Mouse (Mus musculus) liver (tissue): ENCODE data around the gene Cdh13.

Source experiments
- DNase-seq: peaks from one replicate; pipeline ENCODE4 v3.0.0-alpha.2; 2020; ENCODE audit warnings: mixed read lengths

Cdh13 gene

GRCm38 (mm10) chr8:118582185-118582584, 298.7 kb downstream of the Cdh13 start:
- DNase-seq = no peak

DNA sequence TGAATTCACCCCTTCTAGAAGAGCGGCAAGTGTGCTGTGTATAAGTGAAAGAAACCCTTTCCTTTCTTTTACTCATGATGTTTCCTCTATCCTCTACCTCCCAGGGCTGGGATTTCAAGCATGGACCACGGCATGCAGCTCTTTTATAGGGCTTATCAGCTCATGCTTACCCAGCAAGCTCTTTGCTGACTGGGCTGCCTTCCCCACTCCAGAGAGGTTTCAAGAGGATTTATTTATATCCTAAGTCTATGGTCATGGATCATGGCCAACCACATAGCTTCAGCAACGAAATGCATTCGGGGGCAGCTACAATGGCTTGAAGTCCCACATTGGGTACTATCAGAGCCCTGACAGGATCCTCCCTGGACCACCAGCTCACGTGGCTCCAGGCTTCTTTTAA, 304.4 kb downstream of the Cdh13 start:
- DNase-seq = no peak

DNA sequence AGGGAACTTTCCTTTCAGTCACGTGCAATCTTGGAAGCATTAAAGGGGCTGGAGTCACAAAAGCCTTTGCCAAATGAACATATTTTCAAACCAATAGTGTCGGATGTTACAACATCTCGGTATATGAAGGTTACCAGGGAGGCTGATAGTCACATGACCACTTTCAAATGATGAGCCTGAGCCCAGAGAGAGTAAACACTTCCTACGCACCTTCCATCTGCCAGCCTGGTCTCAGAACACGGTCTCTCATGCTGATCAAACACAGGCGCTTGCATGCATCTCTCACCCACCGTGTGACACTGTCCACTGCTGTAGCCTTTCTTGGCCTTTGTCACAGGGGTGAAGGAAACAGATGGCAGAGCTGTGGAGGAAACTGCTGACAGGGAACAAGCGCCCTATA, 313.3 kb downstream of the Cdh13 start:
- DNase-seq = no peak

DNA sequence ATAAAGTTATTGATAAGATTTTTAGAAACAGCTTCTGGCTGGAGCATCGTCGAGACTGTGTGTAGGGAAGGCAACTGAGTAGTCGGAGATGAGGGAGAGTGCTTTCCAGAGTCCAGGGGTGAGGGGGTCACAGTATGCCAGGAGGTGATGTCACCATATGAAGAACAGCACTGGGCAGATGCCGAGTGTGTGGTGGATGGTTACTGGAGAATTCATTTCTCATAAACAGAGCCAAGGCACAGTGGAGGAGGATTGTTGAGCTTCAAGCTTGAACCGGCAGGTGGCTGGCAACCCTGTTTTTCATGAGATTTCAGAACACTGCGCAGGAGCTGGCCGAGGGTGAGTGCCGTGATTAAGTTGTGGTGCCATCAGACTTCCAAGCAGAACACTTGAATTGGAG, 317.8 kb downstream of the Cdh13 start:
- no peak for DNase-seq

DNA sequence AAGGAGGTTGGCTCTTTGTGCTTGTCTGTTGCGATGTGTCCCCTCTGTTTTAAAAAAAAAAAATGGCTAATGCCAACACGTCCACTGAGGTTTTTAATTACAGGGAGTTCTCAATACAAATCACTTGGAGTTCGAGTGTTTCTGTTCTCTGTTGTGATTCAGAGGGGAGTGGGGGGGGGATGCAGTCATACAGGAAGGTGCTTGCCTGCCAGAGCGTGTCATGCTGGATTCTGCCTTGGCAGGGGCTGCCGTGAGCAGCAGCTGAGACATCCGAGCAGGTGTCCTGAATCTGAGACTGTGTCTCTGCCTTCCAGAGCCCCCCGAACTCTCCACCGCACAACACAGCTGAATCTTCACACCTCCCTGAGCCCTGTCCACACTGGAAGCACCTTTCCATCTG, 318.5 kb downstream of the Cdh13 start:
- DNase-seq = no peak

DNA sequence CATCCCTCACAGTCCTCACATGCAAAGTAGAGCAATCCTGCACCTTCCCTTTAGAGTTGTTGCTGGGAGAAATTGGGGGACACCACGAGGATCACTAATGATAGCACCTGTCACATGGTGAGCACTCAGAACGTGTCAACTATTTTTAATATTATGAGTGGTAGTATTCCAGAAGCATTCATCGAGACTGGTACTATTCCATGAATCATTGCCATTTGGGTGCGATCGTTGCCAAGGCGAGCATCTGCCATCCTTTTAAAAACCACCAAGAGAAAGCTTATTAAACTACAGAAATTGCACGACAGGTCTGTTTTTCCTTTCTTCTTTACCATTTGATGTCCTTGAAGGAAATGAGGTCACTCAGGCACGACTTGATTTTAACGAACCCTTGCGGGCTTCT, 328.0 kb downstream of the Cdh13 start:
- DNase-seq = no peak

DNA sequence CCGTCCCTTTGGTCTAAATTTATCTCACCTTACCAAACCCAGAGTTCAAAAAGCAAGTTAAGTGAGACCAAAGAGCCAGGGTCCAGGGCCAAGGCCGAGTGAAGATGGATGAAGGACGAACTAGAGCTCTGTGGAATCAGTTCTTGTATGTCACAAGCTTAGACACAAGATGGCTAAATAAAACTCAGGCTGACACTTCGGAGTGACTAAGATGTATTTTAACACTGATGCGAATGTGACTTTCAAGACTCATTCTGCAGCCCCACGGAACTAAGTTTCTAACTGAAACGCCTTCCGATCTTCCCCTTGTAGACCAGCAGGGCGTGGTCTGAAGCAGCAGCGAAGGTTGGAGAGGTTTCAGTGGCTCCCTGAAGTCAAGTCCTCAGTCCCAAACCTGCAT, 334.7 kb downstream of the Cdh13 start:
- no peak for DNase-seq

DNA sequence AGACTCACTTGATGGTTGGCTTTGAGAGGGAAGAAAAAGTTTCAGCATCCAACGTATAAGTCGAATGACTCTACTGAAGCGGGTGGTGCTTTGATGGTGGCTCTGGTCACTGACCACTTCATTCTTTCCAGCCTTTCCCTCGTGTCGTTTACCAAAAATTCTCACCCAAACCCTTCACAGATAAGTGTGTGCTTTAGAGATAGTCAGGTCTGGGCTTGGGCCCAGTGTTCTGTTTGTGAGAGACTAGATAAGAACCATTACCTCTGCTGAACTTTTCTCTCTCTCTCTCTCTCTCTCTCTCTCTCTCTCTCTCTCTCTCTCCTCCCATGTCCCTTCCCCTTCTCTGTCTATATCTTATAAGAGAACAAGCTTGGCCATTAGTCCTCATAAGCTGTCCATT, 342.9 kb downstream of the Cdh13 start:
- DNase-seq = no peak

GRCm38 (mm10) chr8:118627737-118628136, 344.2 kb downstream of the Cdh13 start:
- no peak for DNase-seq

DNA sequence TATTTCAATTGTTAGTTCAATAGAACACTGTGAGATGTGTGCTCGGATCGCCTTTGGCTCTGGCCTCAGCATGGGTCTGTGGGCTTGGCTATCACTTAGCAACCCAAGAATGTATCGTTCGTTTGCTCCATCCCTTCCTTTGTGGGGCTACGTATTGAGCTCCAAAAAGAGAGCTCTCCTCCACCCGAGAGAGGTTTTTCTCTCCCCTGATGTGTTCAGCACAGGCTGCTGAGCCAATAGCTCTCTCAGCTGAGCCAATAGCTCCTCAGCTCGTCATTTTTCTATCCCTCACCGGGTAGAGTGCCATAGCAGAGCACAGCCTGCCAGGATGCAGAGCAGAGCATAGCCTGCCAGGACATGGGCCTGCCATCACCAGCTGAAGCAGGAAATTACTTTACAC, 345.2 kb downstream of the Cdh13 start:
- DNase-seq = no peak

- DNase-seq = no peak
Measured at GRCm38 (mm10) chr8:118635296-118636060, 351.9 kb downstream of the Cdh13 start.

DNA sequence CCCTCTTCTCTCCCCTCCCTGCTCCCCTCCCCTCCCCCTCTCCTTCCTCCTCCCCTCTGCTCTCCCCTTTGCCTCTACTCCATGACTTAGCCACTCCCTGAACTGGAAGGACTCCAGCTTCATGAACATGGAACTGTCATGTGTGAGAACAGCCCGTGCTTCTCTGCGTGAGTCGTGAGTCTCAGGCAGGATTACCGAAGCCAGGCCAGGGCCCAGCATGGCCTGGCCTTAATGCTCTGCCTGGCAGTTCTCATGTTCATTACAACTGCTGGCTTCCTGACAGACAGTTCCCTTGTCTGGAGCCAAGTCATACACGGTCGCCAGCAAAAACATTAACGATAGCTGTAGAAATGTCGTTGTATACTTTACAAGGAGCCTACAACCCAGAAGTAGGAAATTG, 356.1 kb downstream of the Cdh13 start:
- no peak for DNase-seq

DNA sequence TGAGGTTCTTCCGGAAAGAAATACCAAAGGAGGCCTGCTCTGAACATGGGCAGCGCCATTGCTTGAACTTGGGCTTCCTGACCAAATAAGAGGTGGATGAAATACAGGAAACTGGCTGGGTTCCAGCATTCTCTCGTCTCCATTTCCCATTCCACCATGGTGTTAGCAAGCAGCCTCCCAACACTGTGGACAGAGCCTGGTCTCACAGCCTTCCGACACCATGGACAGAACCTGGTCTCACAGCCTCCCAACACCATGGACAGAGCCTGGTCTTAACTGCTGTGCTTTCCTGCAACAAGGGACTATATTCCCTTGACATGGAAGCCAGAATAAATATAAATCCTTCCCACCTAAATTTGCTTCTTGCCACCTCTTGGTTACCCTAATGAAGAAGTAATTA, 358.3 kb downstream of the Cdh13 start:
- DNase-seq = no peak

DNA sequence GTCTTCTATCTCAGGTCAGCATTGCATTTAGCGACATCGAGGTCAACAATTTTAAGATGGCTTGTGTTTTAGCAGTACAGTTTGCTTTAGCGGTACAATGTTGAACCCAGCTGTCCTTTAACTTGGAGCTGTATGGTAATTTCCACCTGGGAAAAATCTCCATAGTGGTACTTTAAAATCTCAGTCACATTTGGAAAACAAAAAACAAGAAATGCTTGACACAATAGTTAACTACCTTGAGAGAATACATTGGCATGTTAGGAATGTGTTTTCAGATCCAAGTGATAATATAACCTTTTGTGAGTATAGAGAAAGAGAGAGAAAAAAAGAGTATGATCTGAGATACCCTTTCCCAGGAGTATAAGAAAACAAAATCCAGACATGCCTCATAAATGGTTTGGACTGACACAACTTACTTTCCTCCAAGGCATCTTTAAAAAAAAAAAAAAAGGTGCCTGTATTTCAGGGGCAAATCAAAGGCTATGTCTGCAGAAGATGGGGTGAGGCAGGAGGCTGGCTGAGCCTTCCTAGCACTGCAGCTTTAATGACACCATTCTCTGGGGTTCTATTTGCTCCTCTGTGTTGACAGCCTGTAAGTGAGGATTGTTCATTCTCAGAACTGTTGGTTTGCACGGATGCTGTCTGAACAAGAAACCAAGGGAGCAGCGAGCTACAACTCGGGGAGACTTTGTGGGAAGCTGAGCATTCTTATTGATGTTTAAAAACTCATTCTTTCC, 365.4 kb downstream of the Cdh13 start:
- no peak for DNase-seq

- DNase-seq = no peak
Measured at GRCm38 (mm10) chr8:118649981-118650380, 366.4 kb downstream of the Cdh13 start.

- DNase-seq = no peak
Measured at GRCm38 (mm10) chr8:118662001-118662829, 378.7 kb downstream of the Cdh13 start.

GRCm38 (mm10) chr8:118665081-118665480, 381.5 kb downstream of the Cdh13 start:
- DNase-seq = no peak

DNA sequence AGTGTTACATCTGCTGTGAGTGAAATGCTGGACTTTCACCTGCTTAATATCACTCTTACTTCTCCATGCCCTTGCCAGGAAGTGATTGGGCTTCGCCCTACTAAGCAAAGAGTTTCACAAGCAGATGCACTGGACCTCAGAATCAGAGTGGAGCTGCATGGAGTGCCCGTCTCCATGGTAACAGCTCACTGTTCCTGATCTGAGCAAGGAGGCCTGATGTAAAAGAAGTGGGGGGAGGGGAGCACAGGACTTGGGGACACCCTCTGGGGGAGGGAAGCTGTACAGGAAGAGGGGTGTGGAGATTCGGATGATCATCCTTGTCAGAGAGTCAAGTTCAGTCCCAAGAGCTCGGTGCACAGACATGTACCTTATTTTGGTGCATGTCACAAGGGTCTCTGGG, 384.2 kb downstream of the Cdh13 start:
- no peak for DNase-seq

DNA sequence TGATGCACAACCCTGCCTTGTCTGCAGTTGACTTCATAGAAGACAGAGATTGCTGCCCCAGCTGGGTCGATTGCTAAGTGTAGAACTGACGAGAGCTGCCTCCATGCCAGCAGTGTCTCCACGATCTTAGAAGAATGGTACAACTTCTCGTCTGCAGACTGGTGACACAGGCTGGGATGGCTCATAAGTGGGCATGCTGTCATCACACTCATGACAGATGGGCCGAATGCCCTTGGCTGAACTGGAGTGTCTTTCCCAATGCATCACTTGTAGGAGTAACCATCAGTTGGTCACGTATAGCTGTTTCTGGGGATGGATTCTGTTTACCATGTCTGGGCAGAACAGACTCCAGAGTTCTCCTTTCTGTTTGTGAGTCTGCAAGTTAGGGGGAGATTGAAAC, 392.7 kb downstream of the Cdh13 start:
- DNase-seq = no peak

DNA sequence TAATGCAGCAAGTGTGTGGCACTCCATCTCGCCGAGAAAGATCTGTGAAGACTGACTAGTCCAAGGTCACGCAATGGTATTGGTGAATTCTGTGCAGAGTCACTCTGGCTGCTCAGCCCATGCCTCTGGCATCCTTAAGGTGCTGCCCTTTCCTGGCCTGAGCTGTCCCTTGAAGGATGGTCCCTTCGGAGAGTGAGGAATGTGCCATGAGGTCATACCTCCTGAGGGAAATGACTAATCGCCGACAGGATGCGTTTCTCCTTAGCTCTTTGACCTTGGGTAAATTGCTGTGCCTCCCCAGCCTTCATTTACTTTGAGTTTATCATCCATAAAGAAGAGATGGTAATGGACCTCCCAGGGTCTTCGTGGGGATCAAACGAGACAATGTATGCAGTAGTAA, 395.8 kb downstream of the Cdh13 start:
- no peak for DNase-seq

DNA sequence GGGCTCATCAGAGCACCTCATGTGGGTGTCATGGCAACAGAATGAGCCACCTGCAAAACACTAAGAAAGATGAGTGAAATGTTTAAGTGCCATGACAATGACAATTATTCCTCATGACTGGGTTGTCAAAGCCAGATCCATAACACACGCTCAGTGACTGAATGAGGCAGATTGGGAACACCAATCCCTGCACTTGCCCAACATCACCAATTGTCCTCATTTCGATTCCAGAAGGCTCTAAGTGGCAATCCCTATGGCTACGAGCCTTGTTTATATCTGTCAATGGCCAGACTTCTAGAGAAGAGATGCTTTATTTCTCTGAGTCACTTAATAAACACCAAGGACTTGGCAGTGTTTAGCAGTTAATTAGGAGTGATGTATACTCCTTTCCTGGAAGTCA, 399.9 kb downstream of the Cdh13 start:
- DNase-seq = no peak

- DNase-seq = no peak
Measured at GRCm38 (mm10) chr8:118685863-118686262, 402.3 kb downstream of the Cdh13 start.

- DNase-seq = no peak
Measured at GRCm38 (mm10) chr8:118689849-118690248, 406.3 kb downstream of the Cdh13 start.
